Mouse (Mus musculus): ENCODE measurements around the gene Myt1l. TPM values are rescaled to one million over a fixed set of nuclear protein-coding genes. Genes with fewer than 3 reads are reported as not detected.

The Myt1l gene
- total RNA-seq, 2 experiments from 2014 or later, result not detected

GRCm38 (mm10) chr12:29792998-29793397, 264.8 kb downstream of the Myt1l start:
- no peak for ATAC-seq (replicated peaks; ENCODE audit: low FRiP score, poor library complexity, severe bottlenecking)

- no peak for ATAC-seq (replicated peaks; ENCODE audit: low FRiP score, poor library complexity, severe bottlenecking)
Observed at GRCm38 (mm10) chr12:29795107-29795673, 267.0 kb downstream of the Myt1l start.

GRCm38 (mm10) chr12:29798595-29799391, 270.6 kb downstream of the Myt1l start:
- no peak for ATAC-seq (replicated peaks; ENCODE audit: low FRiP score, poor library complexity, severe bottlenecking)

GRCm38 (mm10) chr12:29806415-29806814, 278.2 kb downstream of the Myt1l start:
- ATAC-seq (replicated peaks; ENCODE audit: low FRiP score, poor library complexity, severe bottlenecking), result no peak

GRCm38 (mm10) chr12:29809569-29810185, 281.5 kb downstream of the Myt1l start:
- ATAC-seq (replicated peaks; ENCODE audit: low FRiP score, poor library complexity, severe bottlenecking), result no peak

- ATAC-seq (replicated peaks; ENCODE audit: low FRiP score, poor library complexity, severe bottlenecking), result no peak
Observed at GRCm38 (mm10) chr12:29815466-29815865, 287.3 kb downstream of the Myt1l start.

GRCm38 (mm10) chr12:29816130-29816529, 287.9 kb downstream of the Myt1l start:
- no peak for ATAC-seq (replicated peaks; ENCODE audit: low FRiP score, poor library complexity, severe bottlenecking)

- ATAC-seq (replicated peaks; ENCODE audit: low FRiP score, poor library complexity, severe bottlenecking), result no peak
Observed at GRCm38 (mm10) chr12:29816761-29817160, 288.6 kb downstream of the Myt1l start.

- ATAC-seq (replicated peaks; ENCODE audit: low FRiP score, poor library complexity, severe bottlenecking), result no peak
Observed at GRCm38 (mm10) chr12:29822216-29822615, 294.0 kb downstream of the Myt1l start.

- no peak for ATAC-seq (replicated peaks; ENCODE audit: low FRiP score, poor library complexity, severe bottlenecking)
Observed at GRCm38 (mm10) chr12:29823766-29824417, 295.7 kb downstream of the Myt1l start.

GRCm38 (mm10) chr12:29830571-29830970, 302.4 kb downstream of the Myt1l start:
- ATAC-seq (replicated peaks; ENCODE audit: low FRiP score, poor library complexity, severe bottlenecking), result no peak

- ATAC-seq (replicated peaks; ENCODE audit: low FRiP score, poor library complexity, severe bottlenecking), result no peak
Observed at GRCm38 (mm10) chr12:29831356-29831755, 303.2 kb downstream of the Myt1l start.

- ATAC-seq (replicated peaks; ENCODE audit: low FRiP score, poor library complexity, severe bottlenecking), result no peak
Observed at GRCm38 (mm10) chr12:29837301-29837791, 309.2 kb downstream of the Myt1l start.

GRCm38 (mm10) chr12:29838421-29838820, 310.2 kb downstream of the Myt1l start:
- no peak for ATAC-seq (replicated peaks; ENCODE audit: low FRiP score, poor library complexity, severe bottlenecking)

- no peak for ATAC-seq (replicated peaks; ENCODE audit: low FRiP score, poor library complexity, severe bottlenecking)
Observed at GRCm38 (mm10) chr12:29849936-29850335, 321.8 kb downstream of the Myt1l start.

- no peak for ATAC-seq (replicated peaks; ENCODE audit: low FRiP score, poor library complexity, severe bottlenecking)
Observed at GRCm38 (mm10) chr12:29854151-29854585, 326.0 kb downstream of the Myt1l start.

GRCm38 (mm10) chr12:29855007-29855406, 326.8 kb downstream of the Myt1l start:
- no peak for ATAC-seq (replicated peaks; ENCODE audit: low FRiP score, poor library complexity, severe bottlenecking)

- no peak for ATAC-seq (replicated peaks; ENCODE audit: low FRiP score, poor library complexity, severe bottlenecking)
Observed at GRCm38 (mm10) chr12:29860986-29861385, 332.8 kb downstream of the Myt1l start.

- ATAC-seq (replicated peaks; ENCODE audit: low FRiP score, poor library complexity, severe bottlenecking), result no peak
Observed at GRCm38 (mm10) chr12:29868295-29868694, 340.1 kb downstream of the Myt1l start.

GRCm38 (mm10) chr12:29868781-29869180, 340.6 kb downstream of the Myt1l start:
- ATAC-seq (replicated peaks; ENCODE audit: low FRiP score, poor library complexity, severe bottlenecking), result no peak
